Mouse (Mus musculus) brown adipose tissue, adult 24 weeks (tissue): ENCODE results near the gene Fkbp5. TPM values are rescaled to one million over a fixed set of nuclear protein-coding genes. Genes with fewer than 3 reads are reported as not detected.

Experiments used
- H3K27ac ChIP-seq: fragments of 200-500 bp; replicated peaks from 2 replicates; pipeline ENCODE4 v1.5.1; 2012; ENCODE audit warnings: low read depth, mild to moderate bottlenecking, low read length
- H3K4me1 ChIP-seq: fragments of 200-500 bp; 2 replicates; pipeline ENCODE4 v1.6.1; 2012; ENCODE audit warnings: low read length, mixed read lengths; ENCODE audit not compliant: control insufficient read depth, insufficient read depth, insufficient read length
- H3K4me3 ChIP-seq: fragments of 200-500 bp; 2 replicates; pipeline ENCODE4 v1.5.1; 2012; ENCODE audit warnings: low read depth, mild to moderate bottlenecking, low read length, moderate library complexity; ENCODE audit not compliant: insufficient read depth
- polyA plus RNA-seq: library from polyadenylated mRNA; stranded (reverse); fragments of >200 nt; gene quantifications from 2 replicates; pipeline ENCODE4 v1.2.4, GENCODE M21; 2012; ENCODE audit not compliant: missing spikeins, insufficient read depth, insufficient read length

The Fkbp5 gene
- polyA plus RNA-seq, 1 experiment: 3.9 TPM

GRCm38 (mm10) chr17:28517956-28518614 lies 758 bp upstream of the Fkbp5 start:
- peaks cover 11% of the 10 kb centered on the region for H3K4me1 ChIP-seq
- peak overlapping the region; percentile 72 for H3K27ac ChIP-seq
- H3K4me3 ChIP-seq: peak overlapping the region; percentile 65

GRCm38 (mm10) chr17:28516881-28517280 lies 446 bp downstream of the Fkbp5 start:
- peaks cover 22% of the 10 kb centered on the region for H3K4me1 ChIP-seq
- no peak overlapping the region for H3K27ac ChIP-seq
- H3K4me3 ChIP-seq: peak overlapping the region; percentile 54

- peaks cover 26% of the 10 kb centered on the region for H3K4me1 ChIP-seq
- no peak overlapping the region for H3K4me3 ChIP-seq
- peak overlapping the region; percentile 34 for H3K27ac ChIP-seq
Observed at GRCm38 (mm10) chr17:28515431-28516341, 1.6 kb downstream of the Fkbp5 start.

- H3K4me1 ChIP-seq: peaks cover 27% of the 10 kb centered on the region
- H3K4me3 ChIP-seq: no peak overlapping the region
- peak overlapping the region; percentile 88 for H3K27ac ChIP-seq
Observed at GRCm38 (mm10) chr17:28514555-28514954, 2.8 kb downstream of the Fkbp5 start.

- peak overlapping the region; percentile 88 for H3K27ac ChIP-seq
- H3K4me3 ChIP-seq: no peak overlapping the region
- H3K4me1 ChIP-seq: peaks cover 27% of the 10 kb centered on the region
Observed at GRCm38 (mm10) chr17:28513844-28514243, 3.5 kb downstream of the Fkbp5 start.

GRCm38 (mm10) chr17:28513337-28513736 lies 4.0 kb downstream of the Fkbp5 start:
- H3K4me3 ChIP-seq: no peak overlapping the region
- peaks cover 25% of the 10 kb centered on the region for H3K4me1 ChIP-seq
- H3K27ac ChIP-seq: peak overlapping the region; percentile 88

GRCm38 (mm10) chr17:28512696-28513095 lies 4.6 kb downstream of the Fkbp5 start:
- Histone ChIP-seq H3K27ac (peak overlapping the region; percentile 88), H3K4me1 (peaks cover 24% of the 10 kb centered on the region), H3K4me3 (no peak overlapping the region)

- peaks cover 24% of the 10 kb centered on the region for H3K4me1 ChIP-seq
- peak overlapping the region; percentile 88 for H3K27ac ChIP-seq
- H3K4me3 ChIP-seq: no peak overlapping the region
Observed at GRCm38 (mm10) chr17:28511616-28512541, 5.4 kb downstream of the Fkbp5 start.

- H3K27ac ChIP-seq: 0 out of 2 replicates have a peak overlapping the region, but pooled peaks have one; percentile 15
- H3K4me3 ChIP-seq: peak overlapping the region; percentile 5; the same call in 1 of the 2 replicates
- H3K4me1 ChIP-seq: peaks cover 22% of the 10 kb centered on the region
Observed at GRCm38 (mm10) chr17:28510445-28511342, 6.6 kb downstream of the Fkbp5 start.

- Histone ChIP-seq H3K4me3 (no peak overlapping the region), H3K4me1 (peaks cover 10% of the 10 kb centered on the region), H3K27ac (no peak overlapping the region)
Observed at GRCm38 (mm10) chr17:28507496-28507895, 9.8 kb downstream of the Fkbp5 start.

- Histone ChIP-seq H3K27ac (no peak overlapping the region), H3K4me3 (no peak overlapping the region), H3K4me1 (peaks cover 5% of the 10 kb centered on the region)
Observed at GRCm38 (mm10) chr17:28506895-28507294, 10.4 kb downstream of the Fkbp5 start.

GRCm38 (mm10) chr17:28505591-28505990 lies 11.7 kb downstream of the Fkbp5 start:
- Histone ChIP-seq H3K4me3 (no peak overlapping the region), H3K27ac (no peak overlapping the region), H3K4me1 (no peaks in the 10 kb centered on the region)

- Histone ChIP-seq H3K27ac (no peak overlapping the region), H3K4me3 (no peak overlapping the region), H3K4me1 (no peaks in the 10 kb centered on the region)
Observed at GRCm38 (mm10) chr17:28504182-28504581, 13.1 kb downstream of the Fkbp5 start.
